Mouse (Mus musculus): ENCODE results near the gene Heatr6. TPM values are rescaled to one million over a fixed set of nuclear protein-coding genes. Genes with fewer than 3 reads are reported as not detected.

The Heatr6 gene
- polyA plus RNA-seq, 1 experiment from 2014 or later = 42.3 TPM

DNA sequence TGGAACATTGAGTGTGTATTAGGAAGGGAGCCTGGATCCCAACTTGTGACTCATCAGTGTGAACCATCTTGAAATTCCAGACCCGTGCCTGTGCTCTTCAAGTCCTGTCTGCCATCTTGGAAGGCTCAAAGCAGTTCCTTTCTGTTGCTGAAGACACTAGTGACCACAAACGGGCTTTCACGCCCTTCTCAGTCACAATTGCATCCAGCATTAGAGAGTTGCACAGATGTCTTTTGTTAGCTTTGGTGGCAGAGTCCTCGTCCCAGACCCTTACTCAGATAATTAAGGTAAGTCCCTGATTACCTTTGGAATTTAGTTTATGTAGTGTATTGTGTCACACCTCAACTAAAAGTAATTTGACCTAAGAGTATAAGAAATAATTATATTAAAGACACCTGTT lies 15.5 kb downstream of the Heatr6 start:
- H3K9me3 ChIP-seq = no peaks in the 10 kb centered on the region
- no peaks in the 10 kb centered on the region for H3K27me3 ChIP-seq (replicated peaks)
- H3K27ac ChIP-seq = no peak overlapping the region
- no peak for ATAC-seq (replicated peaks)
- 91% methylated on average over 4 of the region's 4 CpGs for WGBS
- peaks cover 76% of the 10 kb centered on the region for H3K36me3 ChIP-seq (replicated peaks)
- H3K4me3 ChIP-seq = no peak overlapping the region
- no peaks in the 10 kb centered on the region for H3K4me1 ChIP-seq
- no peak overlapping the region for H3K4me2 ChIP-seq
- H3K9ac ChIP-seq = no peak overlapping the region

DNA sequence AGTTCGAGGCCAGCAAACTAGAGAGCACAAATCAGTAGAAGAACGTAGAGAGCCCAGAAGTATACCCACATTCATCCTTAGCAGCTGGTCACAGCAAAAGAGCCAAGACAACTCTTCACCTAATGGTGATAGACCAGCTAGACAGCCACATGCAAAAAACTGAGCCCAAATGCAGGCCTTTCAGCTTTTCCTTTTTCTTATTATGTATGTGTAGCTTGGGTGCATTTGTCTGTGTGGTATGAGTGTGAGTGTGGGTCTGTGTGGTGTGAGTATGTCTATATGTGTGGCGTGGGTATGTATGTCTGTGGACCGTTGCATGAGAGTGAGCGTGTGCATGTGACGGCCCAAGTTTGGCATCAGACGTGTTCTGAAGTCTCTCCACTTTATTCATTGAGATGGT lies 17.5 kb downstream of the Heatr6 start:
- Histone ChIP-seq H3K9ac (no peak overlapping the region), H3K27me3 (replicated peaks) (no peaks in the 10 kb centered on the region), H3K9me3 (no peaks in the 10 kb centered on the region), H3K27ac (no peak overlapping the region), H3K4me1 (no peaks in the 10 kb centered on the region), H3K36me3 (replicated peaks) (peaks cover 70% of the 10 kb centered on the region), H3K4me2 (no peak overlapping the region), H3K4me3 (no peak overlapping the region)
- WGBS = 93% methylated on average over 7 of the region's 7 CpGs
- no peak for ATAC-seq (replicated peaks)

DNA sequence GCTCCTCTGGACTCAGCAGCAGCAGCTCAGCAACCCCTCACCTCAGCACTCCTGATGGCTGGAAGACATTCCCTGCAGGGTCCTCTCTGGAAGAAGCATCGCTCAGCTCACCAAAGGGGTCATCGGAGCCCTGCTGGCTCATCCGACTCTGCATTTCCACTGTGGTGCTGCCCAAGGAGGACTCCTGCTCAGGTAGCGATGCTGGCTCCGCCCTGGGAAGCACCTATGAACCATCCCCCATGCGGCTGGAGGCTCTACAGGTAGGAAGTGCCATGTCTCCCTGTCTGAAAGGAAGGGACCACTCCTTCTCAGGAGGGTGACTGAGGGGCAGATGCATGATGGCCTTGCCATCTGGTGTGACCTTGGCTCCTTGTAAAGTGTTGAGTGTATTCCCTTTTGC lies 18.8 kb downstream of the Heatr6 start:
- peaks cover 74% of the 10 kb centered on the region for H3K36me3 ChIP-seq (replicated peaks)
- WGBS = 97% methylated on average over 6 of the region's 6 CpGs
- no peaks in the 10 kb centered on the region for H3K27me3 ChIP-seq (replicated peaks)
- no peak overlapping the region for H3K27ac ChIP-seq
- H3K9me3 ChIP-seq = no peaks in the 10 kb centered on the region
- no peaks in the 10 kb centered on the region for H3K4me1 ChIP-seq
- H3K9ac ChIP-seq = no peak overlapping the region
- H3K4me2 ChIP-seq = no peak overlapping the region
- no peak for ATAC-seq (replicated peaks)
- no peak overlapping the region for H3K4me3 ChIP-seq

DNA sequence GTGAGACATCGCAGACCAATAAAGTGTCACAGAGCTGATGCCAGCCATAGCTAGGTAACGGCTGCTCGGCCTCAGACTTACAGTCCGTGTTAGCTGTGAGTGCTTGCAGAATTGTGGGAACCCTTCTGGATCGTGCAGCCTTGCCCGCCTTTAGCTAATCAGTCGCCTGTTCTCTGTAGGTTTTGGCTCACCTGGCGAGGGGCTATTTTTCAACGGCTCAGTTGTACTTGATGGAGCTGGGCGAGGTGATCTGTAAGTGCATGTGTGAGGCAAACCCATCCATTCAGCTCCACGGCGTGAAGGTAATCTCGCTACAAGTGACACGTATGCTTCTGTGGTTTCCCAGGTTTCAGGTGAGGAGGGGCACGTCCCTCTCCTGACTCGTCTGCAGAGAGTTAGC lies 20.2 kb downstream of the Heatr6 start:
- WGBS = 95% methylated on average over 16 of the region's 16 CpGs
- Histone ChIP-seq H3K9me3 (no peaks in the 10 kb centered on the region), H3K27ac (no peak overlapping the region), H3K9ac (no peak overlapping the region), H3K4me1 (no peaks in the 10 kb centered on the region), H3K36me3 (replicated peaks) (peaks cover 75% of the 10 kb centered on the region), H3K4me3 (no peak overlapping the region), H3K27me3 (replicated peaks) (no peaks in the 10 kb centered on the region), H3K4me2 (no peak overlapping the region)
- no peak for ATAC-seq (replicated peaks)

- H3K36me3 ChIP-seq (replicated peaks) = peaks cover 77% of the 10 kb centered on the region
- H3K4me1 ChIP-seq = no peaks in the 10 kb centered on the region
Observed at GRCm38 (mm10) chr11:83774324-83774723, 20.8 kb downstream of the Heatr6 start.

DNA sequence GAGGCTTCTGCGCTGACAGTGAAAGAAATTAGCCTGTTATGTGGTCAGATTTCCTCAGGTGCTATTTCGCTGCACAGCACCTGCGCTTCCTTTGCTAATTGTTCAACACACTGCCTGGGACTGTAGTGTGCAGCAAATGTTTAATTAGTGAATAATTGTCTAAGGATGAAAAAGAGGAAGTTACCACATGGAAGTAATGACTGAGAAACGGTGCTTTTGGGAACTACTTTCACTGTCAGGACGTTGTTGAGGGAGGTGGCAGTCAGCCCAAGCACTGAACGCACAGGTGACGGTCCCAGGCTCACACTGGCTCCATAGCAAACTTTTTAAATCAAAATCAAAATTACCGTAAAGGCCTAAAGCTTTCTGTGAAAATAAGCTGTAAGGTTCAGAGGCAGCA lies 23.3 kb downstream of the Heatr6 start:
- H3K4me2 ChIP-seq = no peak overlapping the region
- H3K27ac ChIP-seq = no peak overlapping the region
- ATAC-seq (replicated peaks) = no peak
- 96% methylated on average over 8 of the region's 8 CpGs for WGBS
- H3K36me3 ChIP-seq (replicated peaks) = peaks cover 86% of the 10 kb centered on the region
- H3K4me1 ChIP-seq = no peaks in the 10 kb centered on the region
- H3K4me3 ChIP-seq = no peak overlapping the region
- H3K9ac ChIP-seq = no peak overlapping the region
- H3K9me3 ChIP-seq = no peaks in the 10 kb centered on the region
- no peaks in the 10 kb centered on the region for H3K27me3 ChIP-seq (replicated peaks)

More at GRCm38 (mm10) chr11:83774324-83774723, 20.8 kb downstream of the Heatr6 start:
- no peaks in the 10 kb centered on the region for H3K27me3 ChIP-seq (replicated peaks)
- no peak overlapping the region for H3K4me2 ChIP-seq
- H3K27ac ChIP-seq = no peak overlapping the region
- WGBS = 93% methylated on average over 11 of the region's 11 CpGs
- no peak overlapping the region for H3K9ac ChIP-seq
- no peaks in the 10 kb centered on the region for H3K9me3 ChIP-seq
- no peak for ATAC-seq (replicated peaks)
- no peak overlapping the region for H3K4me3 ChIP-seq

DNA sequence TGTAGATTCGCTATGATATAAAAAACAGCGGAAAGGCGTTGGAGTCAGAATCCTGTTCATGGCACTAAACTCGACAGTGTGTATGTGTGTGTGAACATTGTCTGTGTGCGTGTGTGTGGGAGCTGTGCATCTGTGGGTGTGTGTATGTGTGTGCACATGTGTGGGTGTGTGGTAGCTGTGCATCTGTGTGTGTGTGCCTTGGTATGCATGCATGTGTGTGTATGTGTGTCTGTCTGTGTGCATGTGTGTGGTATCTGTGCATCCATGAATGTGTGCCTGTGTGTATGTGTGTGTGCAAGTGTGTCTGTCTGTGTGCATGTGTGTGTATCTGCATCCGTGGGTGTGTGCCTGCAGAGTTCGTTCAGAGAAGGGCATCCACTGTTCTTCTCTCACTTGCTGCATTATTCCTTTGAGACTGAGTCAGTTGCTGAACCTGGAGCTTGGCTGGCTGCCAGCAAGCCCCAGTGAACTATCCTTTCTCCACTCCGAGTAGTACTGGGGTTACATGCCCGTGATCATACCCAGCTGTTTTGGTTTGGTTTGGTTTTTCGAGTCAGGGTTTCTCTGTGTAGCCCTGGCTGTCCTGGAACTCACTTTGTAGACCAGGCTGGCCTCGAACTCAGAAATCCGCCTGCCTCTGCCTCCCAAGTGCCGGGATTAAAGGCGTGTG lies 30.6 kb downstream of the Heatr6 start:
- Histone ChIP-seq H3K27me3 (replicated peaks) (no peaks in the 10 kb centered on the region), H3K36me3 (replicated peaks) (peaks cover 47% of the 10 kb centered on the region), H3K4me2 (no peak overlapping the region), H3K4me1 (no peaks in the 10 kb centered on the region), H3K27ac (no peak overlapping the region), H3K9ac (no peak overlapping the region), H3K4me3 (no peak overlapping the region), H3K9me3 (no peaks in the 10 kb centered on the region)
- no peak for ATAC-seq (replicated peaks)
- WGBS = 88% methylated on average over 14 of the region's 14 CpGs

- Histone ChIP-seq H3K4me2 (no peak overlapping the region), H3K9ac (no peak overlapping the region), H3K4me3 (no peak overlapping the region), H3K27me3 (replicated peaks) (no peaks in the 10 kb centered on the region), H3K4me1 (no peaks in the 10 kb centered on the region), H3K36me3 (replicated peaks) (peaks cover 41% of the 10 kb centered on the region), H3K27ac (no peak overlapping the region), H3K9me3 (no peaks in the 10 kb centered on the region)
- WGBS = 89% methylated on average over 2 of the region's 2 CpGs
- ATAC-seq (replicated peaks) = no peak
Observed at GRCm38 (mm10) chr11:83784661-83785060, 31.2 kb downstream of the Heatr6 start.

- no peaks in the 10 kb centered on the region for H3K4me1 ChIP-seq
- no peaks in the 10 kb centered on the region for H3K27me3 ChIP-seq (replicated peaks)
- H3K9ac ChIP-seq = no peak overlapping the region
- ATAC-seq (replicated peaks) = no peak
- no peak overlapping the region for H3K27ac ChIP-seq
- 8% methylated on average over 2 of the region's 2 CpGs for WGBS
- H3K4me2 ChIP-seq = no peak overlapping the region
- H3K9me3 ChIP-seq = no peaks in the 10 kb centered on the region
- peaks cover 34% of the 10 kb centered on the region for H3K36me3 ChIP-seq (replicated peaks)
- no peak overlapping the region for H3K4me3 ChIP-seq
Observed at GRCm38 (mm10) chr11:83785366-83785765, 31.9 kb downstream of the Heatr6 start.

DNA sequence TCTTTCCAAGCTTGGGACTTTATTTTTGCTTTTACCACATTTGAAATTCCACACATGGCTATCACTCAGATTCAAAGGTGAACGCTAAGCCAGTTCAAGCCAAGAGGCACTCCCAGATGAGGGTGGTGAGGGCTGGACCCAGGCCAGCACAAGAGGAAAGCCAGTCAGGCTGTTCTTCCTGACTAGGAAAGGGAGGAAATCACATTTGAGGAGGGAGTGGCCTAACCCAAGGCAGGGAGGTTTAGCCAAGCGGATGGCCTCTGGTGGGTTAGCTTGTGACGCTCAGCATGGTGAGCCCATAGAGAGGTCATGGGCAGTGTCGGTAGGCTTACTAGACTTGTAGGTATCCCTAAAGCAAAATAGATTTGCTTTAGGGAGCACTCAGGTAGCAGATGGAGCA lies 33.3 kb downstream of the Heatr6 start:
- no peak overlapping the region for H3K4me2 ChIP-seq
- no peaks in the 10 kb centered on the region for H3K4me1 ChIP-seq
- no peak overlapping the region for H3K4me3 ChIP-seq
- H3K36me3 ChIP-seq (replicated peaks) = peaks cover 19% of the 10 kb centered on the region; the same call in 1 of the 2 replicates
- no peak overlapping the region for H3K9ac ChIP-seq
- no peaks in the 10 kb centered on the region for H3K9me3 ChIP-seq
- ATAC-seq (replicated peaks) = no peak
- no peaks in the 10 kb centered on the region for H3K27me3 ChIP-seq (replicated peaks)
- no peak overlapping the region for H3K27ac ChIP-seq
- 80% methylated on average over 4 of the region's 4 CpGs for WGBS

GRCm38 (mm10) chr11:83787401-83788021 lies 34.0 kb downstream of the Heatr6 start:
- peaks cover 14% of the 10 kb centered on the region; the same call in 1 of the 2 replicates for H3K36me3 ChIP-seq (replicated peaks)
- H3K9ac ChIP-seq = no peak overlapping the region
- H3K4me3 ChIP-seq = no peak overlapping the region
- 84% methylated on average over 15 of the region's 15 CpGs for WGBS
- no peaks in the 10 kb centered on the region for H3K4me1 ChIP-seq
- no peak for ATAC-seq (replicated peaks)
- no peaks in the 10 kb centered on the region for H3K27me3 ChIP-seq (replicated peaks)
- no peak overlapping the region for H3K4me2 ChIP-seq
- no peaks in the 10 kb centered on the region for H3K9me3 ChIP-seq
- no peak overlapping the region for H3K27ac ChIP-seq

DNA sequence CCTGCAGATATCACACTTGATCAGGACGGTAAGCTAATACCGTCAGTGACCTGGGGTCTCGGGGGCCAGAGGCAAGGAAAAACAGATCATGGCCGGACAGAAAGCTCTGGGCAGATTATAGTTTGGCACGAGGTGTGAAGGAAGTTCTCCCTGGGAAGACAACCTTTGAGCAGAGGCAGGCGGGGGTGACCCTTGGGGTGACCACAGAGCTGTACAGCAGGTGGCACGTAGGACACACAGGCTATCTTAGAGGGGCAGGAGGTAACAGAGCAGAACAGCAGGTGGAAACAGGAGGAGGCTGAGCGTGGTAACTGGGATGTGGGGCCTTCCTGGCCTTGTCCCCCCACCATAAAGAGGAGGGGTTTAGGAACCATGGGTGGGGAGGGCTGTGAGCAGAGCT lies 34.8 kb downstream of the Heatr6 start:
- Histone ChIP-seq H3K27me3 (replicated peaks) (no peaks in the 10 kb centered on the region), H3K4me2 (no peak overlapping the region), H3K9ac (no peak overlapping the region), H3K4me1 (no peaks in the 10 kb centered on the region), H3K4me3 (no peak overlapping the region), H3K36me3 (replicated peaks) (peaks cover 6% of the 10 kb centered on the region; the same call in 1 of the 2 replicates), H3K9me3 (no peaks in the 10 kb centered on the region), H3K27ac (no peak overlapping the region)
- 80% methylated on average over 8 of the region's 8 CpGs for WGBS
- no peak for ATAC-seq (replicated peaks)

DNA sequence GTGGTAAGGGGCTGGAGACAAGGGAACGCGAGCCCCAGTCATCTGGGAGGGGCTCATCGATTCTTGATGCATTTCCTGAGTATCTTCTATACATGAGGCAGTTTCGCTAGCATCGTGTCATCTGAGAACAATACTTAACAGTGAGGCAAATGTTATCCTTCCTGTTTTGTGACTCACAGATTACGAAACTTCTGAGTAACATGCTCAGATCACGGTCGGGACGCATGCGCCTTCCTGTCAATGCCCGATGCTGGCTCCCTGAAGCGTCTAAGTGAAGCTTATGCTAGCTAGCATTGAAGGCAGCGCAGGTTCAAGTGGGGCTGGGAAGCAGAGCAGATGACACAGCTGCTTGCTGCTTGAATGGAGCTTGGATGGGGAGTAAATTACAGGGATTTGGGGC lies 35.8 kb downstream of the Heatr6 start:
- Histone ChIP-seq H3K36me3 (replicated peaks) (no peaks in the 10 kb centered on the region), H3K9ac (no peak overlapping the region), H3K4me2 (no peak overlapping the region), H3K9me3 (no peaks in the 10 kb centered on the region), H3K4me1 (no peaks in the 10 kb centered on the region), H3K27me3 (replicated peaks) (no peaks in the 10 kb centered on the region), H3K4me3 (no peak overlapping the region), H3K27ac (no peak overlapping the region)
- WGBS = 74% methylated on average over 13 of the region's 13 CpGs
- ATAC-seq (replicated peaks) = no peak
